Mouse (Mus musculus) spleen, postnatal 36 days (tissue): ENCODE measurements around the gene Supt6.
"Not testable (repeated sequence)": the region's sequence is repeated elsewhere in the genome, so short reads cannot be mapped to it uniquely, and the experiment has no call there.

Source experiments
- DNase-seq, 2 experiments: peaks; one replicate each; pipeline ENCODE4 v3.0.0; 2022; ENCODE audit warnings: low spot score in 2 of 2, mixed read lengths in 1 of 2

Gene Supt6

GRCm38 (mm10) chr11:78245627-78246317, at the start of gene Supt6, which contains the start of gene Sdf2:
Supt6 (minus strand) TSS chr11:78245987.
Sdf2 (plus strand) TSS chr11:78245746.
- DNase-seq: peak; percentile 80 to 84

GRCm38 (mm10) chr11:78294585-78294984, 48.8 kb upstream of the Supt6 start:
- DNase-seq: no peak

- DNase-seq: no peak
These were observed 44.9 kb upstream of the Supt6 start, which contains the start of gene BC030499 for GRCm38 (mm10) chr11:78290654-78291053. BC030499 (plus strand) TSS chr11:78290841.

- no peak for DNase-seq
These were observed 43.5 kb upstream of the Supt6 start for GRCm38 (mm10) chr11:78289146-78289763.

GRCm38 (mm10) chr11:78279586-78279985, 33.8 kb upstream of the Supt6 start:
- no peak for DNase-seq

- no peak for DNase-seq
These were observed 33.1 kb upstream of the Supt6 start for GRCm38 (mm10) chr11:78278853-78279252.

- DNase-seq: not testable (repeated sequence)
These were observed 30.4 kb upstream of the Supt6 start for GRCm38 (mm10) chr11:78276169-78276568.

GRCm38 (mm10) chr11:78275596-78275995, 29.8 kb upstream of the Supt6 start:
- no peak for DNase-seq

GRCm38 (mm10) chr11:78271986-78272385, 26.2 kb upstream of the Supt6 start:
- DNase-seq: no peak

- no peak for DNase-seq
These were observed 19.8 kb upstream of the Supt6 start for GRCm38 (mm10) chr11:78265571-78265970.

- DNase-seq: peak; percentile 33 to 61
These were observed 16.8 kb upstream of the Supt6 start for GRCm38 (mm10) chr11:78262550-78262949.

- peak; percentile 93 for DNase-seq
These were observed 15.9 kb upstream of the Supt6 start, which contains the start of gene 2610507B11Rik for GRCm38 (mm10) chr11:78261380-78262352. 2610507B11Rik (plus strand) TSS chr11:78261752.

- no peak for DNase-seq
These were observed 14.9 kb upstream of the Supt6 start for GRCm38 (mm10) chr11:78260489-78261258.

GRCm38 (mm10) chr11:78256618-78257017, 10.8 kb upstream of the Supt6 start:
- DNase-seq: no peak

GRCm38 (mm10) chr11:78247727-78248140, 1.9 kb upstream of the Supt6 start:
- DNase-seq: peak; percentile 7 to 23

GRCm38 (mm10) chr11:78247012-78247348, 1.2 kb upstream of the Supt6 start:
- DNase-seq: no peak

GRCm38 (mm10) chr11:78246318-78247011, 678 bp upstream of the Supt6 start:
- no peak for DNase-seq

GRCm38 (mm10) chr11:78245261-78245626, 543 bp downstream of the Supt6 start:
- DNase-seq: no peak

- DNase-seq: no peak
These were observed 5.5 kb downstream of the Supt6 start for GRCm38 (mm10) chr11:78240193-78240857.

- DNase-seq: no peak
These were observed 14.3 kb downstream of the Supt6 start for GRCm38 (mm10) chr11:78231518-78231917.
